Mouse (Mus musculus) Patski (cell line): ENCODE measurements at regions not wholly inside any gene's neighbourhood (a gene's known extent, or its start where the extent isn't known, plus 50 kb on each side); places are given as distances from the start of the nearest gene placed in this dataset.

ENCODE experiments used
- ATAC-seq: fragments of 100-300 bp; one replicate; pipeline ENCODE4 v1.8.0; 2021
- CTCF ChIA-PET: fragments of 350-600 bp; sonication (Branson Sonifier 250); formaldehyde crosslinking; loops from one replicate; lab custom pipeline; 2022; ENCODE audit warnings: inconsistent platforms; lab: Charles Lee
- POLR2A ChIA-PET: fragments of 350-600 bp; sonication (Branson Sonifier 250); formaldehyde crosslinking; loops from one replicate; lab custom pipeline; 2022; ENCODE audit warnings: antibody characterized with exemption, inconsistent platforms; lab: Charles Lee
- DNase-seq: peaks from one replicate; pipeline ENCODE4 v3.0.0-alpha.2; 2011; ENCODE audit warnings: low read depth, low spot score
- H3K27me3 ChIP-seq: fragments of 371-371 bp; one replicate; pipeline ENCODE4 v1.5.1; 2021
- CTCF ChIP-seq: fragments of 100-300 bp; IDR thresholded peaks from one replicate; pipeline ENCODE4 v1.5.1; 2021
- in situ Hi-C: fragments of 300-500 bp; cut with MboI; formaldehyde crosslinking; loops from 3 replicates; pipeline ENCODE4 v1.11.1; 2018; ENCODE audit warnings: low pct_unique_long_range_greater_than_20kb, mixed read lengths

DNA sequence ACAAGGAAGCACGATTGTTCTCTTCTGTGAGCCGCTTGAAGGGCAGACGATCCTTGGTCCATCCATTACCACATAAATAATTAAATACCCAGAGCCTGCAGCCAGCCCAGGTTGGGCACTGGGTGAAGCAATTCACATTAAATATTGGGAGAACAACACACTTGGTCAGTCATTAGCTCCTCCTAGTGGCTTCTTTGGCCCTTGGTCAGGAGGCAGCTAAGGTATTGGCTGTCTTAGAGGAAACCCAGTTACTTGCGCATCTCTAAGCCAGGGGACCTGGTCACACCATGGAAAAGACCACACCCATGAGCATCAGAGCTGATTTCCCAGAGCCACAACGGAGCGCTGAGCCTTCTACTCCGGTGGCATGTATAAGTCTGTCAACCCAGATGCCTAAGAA is 433.2 kb downstream of the Epha4 start:
- in situ Hi-C loops: loop anchor here (10.0 to 25.0 kb wide), 2 partner anchors 433 to 1419 kb away; partner anchors contain the start of gene Epha4

DNA sequence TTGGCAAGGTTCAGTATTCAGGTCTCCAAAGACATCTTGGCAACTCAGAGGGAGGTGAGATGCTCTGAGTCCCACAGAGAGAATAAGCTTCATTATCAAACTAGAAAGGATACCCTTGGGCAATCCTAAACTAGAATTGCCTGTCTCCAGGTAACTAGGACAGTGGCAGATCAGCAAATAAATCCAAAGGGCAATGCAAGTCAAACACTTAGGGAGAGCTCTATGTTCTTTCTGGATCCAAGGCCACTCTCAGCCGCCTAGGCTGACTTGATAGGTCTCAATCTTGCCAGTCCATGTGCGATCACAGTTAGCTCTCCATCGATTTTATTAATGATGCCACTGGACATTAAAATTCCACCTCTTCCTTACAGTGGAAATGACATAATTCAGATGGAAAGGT is 432.5 kb downstream of the Epha4 start:
- POLR2A ChIA-PET: no interaction called here
- ATAC-seq: no peak
- in situ Hi-C loops: loop anchor here (10.0 to 25.0 kb wide), 2 partner anchors 432 to 1420 kb away; partner anchors contain the start of gene Epha4

More for the DNA sequence above, 433.2 kb downstream of the Epha4 start:
- DNase-seq (no peak), ATAC-seq (no peak)
- ChIA-PET POLR2A (no interaction called here), CTCF (interaction anchor here (0.9 kb wide), 1 partner anchor 434 kb away, joined by 3 read pairs; no protein-coding TSS in a partner anchor)
- TF ChIP-seq CTCF: peak; percentile 64
- H3K27me3 ChIP-seq: no peaks in the 10 kb centered on the region

DNA sequence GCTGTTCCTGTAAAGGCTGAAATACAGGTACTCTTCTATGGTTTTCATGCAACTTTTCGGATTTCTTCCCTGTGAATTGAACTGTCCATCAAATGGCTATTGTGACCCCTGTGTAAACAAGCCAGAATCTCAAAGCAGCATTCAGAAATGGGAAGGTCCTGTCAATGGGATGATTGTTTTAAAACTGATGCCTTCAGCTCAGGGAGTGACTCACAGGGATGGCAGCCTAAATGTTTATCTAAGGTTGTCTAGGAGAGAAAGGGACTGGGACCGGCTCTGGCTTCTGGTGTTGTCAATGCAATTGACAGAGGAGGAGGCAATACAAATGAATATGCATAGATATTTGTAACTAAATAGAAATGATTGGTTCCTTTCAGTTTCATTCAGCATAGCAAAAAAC is 421.3 kb downstream of the Epha4 start:
- ATAC-seq (no peak), DNase-seq (no peak)
- POLR2A ChIA-PET: no interaction called here
- in situ Hi-C loops: loop anchor here (25.0 kb wide), 1 partner anchor 1431 kb away; no protein-coding TSS in a partner anchor
- CTCF ChIA-PET: no interaction called here
- H3K27me3 ChIP-seq: no peaks in the 10 kb centered on the region
- TF ChIP-seq CTCF: no peak

More for the DNA sequence above, 432.5 kb downstream of the Epha4 start:
- CTCF ChIA-PET: interaction anchor here (0.9 kb wide), 1 partner anchor 434 kb away, joined by 3 read pairs; no protein-coding TSS in a partner anchor
- no peak for DNase-seq
- no peaks in the 10 kb centered on the region for H3K27me3 ChIP-seq
- no peak for TF ChIP-seq CTCF

DNA sequence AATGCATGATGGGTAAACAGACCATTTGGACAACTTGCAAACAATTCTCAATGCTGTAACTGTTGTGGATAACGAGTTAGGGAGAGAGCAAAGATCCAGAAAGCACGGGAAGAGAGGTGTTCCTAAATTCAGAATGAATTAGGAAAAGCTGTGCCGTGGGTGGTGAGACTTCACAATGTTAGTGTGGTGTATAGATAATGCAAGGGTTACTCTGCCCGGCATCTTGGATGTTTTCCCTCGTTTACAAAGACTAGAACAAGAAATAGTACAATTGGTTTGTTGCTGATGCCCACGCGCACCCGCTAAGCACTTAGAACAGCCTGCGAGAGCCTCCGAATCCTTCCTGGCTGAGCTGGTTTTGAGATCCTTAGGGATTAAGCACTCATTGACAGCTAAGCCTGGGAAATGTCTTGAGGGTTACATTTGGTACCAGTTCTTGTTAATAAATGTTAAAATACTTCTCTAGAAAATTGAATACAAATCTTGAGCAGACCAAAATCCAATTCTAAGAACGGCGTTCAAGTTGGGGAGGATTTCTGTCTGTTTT is 413.1 kb downstream of the Epha4 start:
- H3K27me3 ChIP-seq: peaks cover 16% of the 10 kb centered on the region
- DNase-seq (no peak), ATAC-seq (no peak)
- ChIA-PET CTCF (no interaction called here), POLR2A (no interaction called here)
- in situ Hi-C loops: no loop called here
- no peak for TF ChIP-seq CTCF

DNA sequence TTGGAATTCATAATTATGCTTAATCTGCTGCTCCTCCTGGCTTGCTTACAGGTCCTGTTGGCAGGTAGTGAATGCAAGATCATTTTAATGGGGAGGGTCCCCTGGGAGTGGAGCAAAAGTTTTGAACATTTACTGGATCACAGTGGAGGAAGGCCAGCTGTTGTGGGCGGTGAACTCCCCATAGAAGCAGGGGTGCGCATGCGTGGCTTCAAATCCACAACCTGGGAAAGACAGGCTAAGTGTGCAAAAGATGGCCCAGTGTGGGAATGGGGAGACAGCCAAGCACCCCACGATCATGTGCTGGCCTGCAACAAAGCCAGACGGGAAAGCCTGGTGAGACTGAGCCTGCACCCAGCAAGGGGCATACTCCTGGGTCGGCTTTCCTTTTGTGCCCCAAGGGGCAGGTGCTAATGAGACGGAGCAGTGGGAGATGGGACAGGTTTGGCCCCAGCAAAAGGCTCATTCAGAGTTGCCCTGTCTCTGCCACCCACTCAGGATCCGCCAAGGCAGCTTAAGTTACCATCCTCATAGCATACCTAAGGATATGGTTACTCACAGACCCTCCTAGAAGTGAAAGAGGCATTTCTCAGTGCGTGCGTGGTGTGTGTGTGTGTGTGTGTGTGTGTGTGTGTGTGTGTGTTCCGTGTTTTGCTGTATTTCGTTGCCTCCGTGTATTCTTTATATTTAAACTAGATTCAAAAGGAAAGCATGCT is 412.3 kb downstream of the Epha4 start:
- ATAC-seq (no peak), DNase-seq (no peak)
- in situ Hi-C loops: no loop called here
- peaks cover 16% of the 10 kb centered on the region for H3K27me3 ChIP-seq
- CTCF ChIA-PET: interaction anchor here (1.2 kb wide), 1 partner anchor 14 kb away, joined by 3 read pairs; no protein-coding TSS in a partner anchor
- TF ChIP-seq CTCF: no peak
- POLR2A ChIA-PET: no interaction called here

DNA sequence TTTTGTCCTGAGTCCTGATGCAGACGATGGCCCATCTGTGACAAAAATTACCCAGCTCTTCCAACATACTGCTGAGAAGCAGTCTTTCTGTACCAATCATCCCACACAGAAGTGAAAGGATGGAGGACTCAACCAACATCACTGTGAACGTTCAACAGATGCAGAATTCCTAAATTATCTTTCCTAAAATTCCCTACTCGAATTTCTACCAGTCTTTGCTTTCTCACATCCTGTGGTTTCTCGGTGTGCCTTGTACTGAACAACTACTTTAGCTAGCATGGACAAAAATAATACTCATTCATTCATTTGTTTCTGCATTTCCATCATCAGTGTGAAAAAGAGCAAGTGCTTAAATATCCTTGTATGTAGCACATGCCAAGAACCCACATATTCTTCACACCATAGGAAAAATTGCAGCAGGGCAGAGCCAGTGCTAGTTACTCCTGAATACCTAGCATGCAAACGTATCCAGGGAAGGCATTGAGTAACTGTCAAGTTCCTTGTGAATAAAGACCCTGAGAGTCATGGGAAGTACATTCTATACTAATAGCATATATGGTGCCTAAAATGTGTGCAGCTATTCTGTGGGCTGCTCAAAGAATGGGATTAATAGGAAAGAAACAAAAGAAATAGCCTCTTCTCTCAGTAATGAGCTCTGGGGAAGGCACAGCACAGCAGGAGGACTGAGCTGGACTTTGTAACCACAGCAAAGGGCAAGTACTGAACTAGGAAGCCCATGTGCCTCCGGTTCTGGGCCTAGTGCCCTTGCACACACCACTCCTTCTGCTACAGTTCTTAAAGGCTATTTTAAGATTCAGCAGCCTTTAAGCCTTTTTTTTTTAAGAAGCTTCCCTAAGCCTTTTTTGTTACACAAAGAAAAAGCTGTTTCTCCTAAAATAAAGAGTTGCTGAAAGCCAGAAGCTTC is 404.8 kb downstream of the Epha4 start:
- POLR2A ChIA-PET: no interaction called here
- ATAC-seq (no peak), DNase-seq (no peak)
- peaks cover 18% of the 10 kb centered on the region for H3K27me3 ChIP-seq
- in situ Hi-C loops: no loop called here
- no peak for TF ChIP-seq CTCF
- CTCF ChIA-PET: interaction anchor here (1.1 kb wide), 1 partner anchor 19 kb away, joined by 3 read pairs; no protein-coding TSS in a partner anchor

DNA sequence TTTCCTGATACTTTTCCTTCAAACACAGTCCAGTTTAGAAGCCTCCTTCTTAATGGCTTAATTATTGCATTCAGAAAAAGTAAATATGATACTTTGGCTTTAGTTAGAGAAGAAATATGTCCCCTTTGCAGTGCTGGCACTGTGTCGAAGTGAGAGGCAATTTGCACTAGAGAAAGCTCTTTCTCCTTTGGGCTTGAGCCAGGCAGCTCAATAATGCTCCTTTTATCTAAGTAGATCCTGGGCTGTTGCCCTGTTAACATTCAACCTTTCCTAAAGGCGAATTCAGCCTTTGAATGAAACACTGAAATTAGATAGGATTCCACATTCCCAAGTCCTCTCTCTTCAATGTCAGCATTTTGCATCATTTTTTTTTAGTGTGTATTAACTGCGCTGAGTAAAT is 386.5 kb downstream of the Epha4 start:
- ChIA-PET POLR2A (no interaction called here), CTCF (interaction anchor here (0.9 kb wide), 1 partner anchor 18 kb away, joined by 3 read pairs; no protein-coding TSS in a partner anchor)
- DNase-seq (no peak), ATAC-seq (no peak)
- TF ChIP-seq CTCF: no peak
- in situ Hi-C loops: no loop called here
- H3K27me3 ChIP-seq: no peaks in the 10 kb centered on the region

DNA sequence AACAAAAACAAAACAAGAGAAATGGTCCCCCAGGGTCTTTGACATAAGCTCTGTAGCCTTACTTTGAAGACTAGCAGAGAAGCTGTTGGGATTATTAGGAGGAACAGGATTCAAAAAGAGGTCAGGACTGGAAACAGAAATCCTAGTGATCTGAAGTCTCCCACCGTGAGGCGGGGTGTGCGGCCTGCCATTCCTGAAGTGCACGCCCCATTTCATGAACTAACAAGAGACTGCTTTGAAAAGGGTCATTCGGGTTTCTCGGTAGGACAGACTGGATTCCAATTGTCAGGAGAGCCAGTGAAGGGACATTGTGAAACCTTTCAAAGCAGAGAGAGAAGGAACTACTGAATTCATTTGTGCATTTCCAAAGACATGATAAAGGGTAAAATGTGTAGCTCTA is 377.2 kb downstream of the Epha4 start:
- H3K27me3 ChIP-seq: no peaks in the 10 kb centered on the region
- no peak for TF ChIP-seq CTCF
- ATAC-seq (no peak), DNase-seq (no peak)
- in situ Hi-C loops: no loop called here
- CTCF ChIA-PET: no interaction called here
- POLR2A ChIA-PET: interaction anchor here (0.6 kb wide), 1 partner anchor 108 kb away, joined by 3 read pairs; no protein-coding TSS in a partner anchor

DNA sequence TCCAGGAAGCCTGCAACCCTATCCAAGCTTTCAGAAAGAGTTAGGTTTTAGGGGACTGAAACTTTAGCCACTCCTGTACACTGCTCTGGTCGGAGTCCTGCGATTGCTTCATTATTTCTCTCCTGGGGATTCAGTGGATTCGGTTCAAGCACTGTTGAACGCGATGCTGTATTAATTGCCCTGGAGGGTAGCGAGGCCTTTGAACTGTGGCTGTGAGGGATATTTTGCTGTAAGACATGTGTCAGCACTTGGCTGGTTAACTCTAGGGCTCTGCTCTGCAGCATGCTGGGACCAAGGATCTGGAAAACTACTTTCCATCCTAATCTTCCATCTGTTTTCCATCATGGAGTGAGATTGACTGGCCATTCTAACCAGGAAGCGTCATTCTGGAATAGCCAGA is 374.0 kb downstream of the Epha4 start:
- DNase-seq (peak; percentile 28), ATAC-seq (peak; percentile 78)
- ChIA-PET CTCF (interaction anchor here (2.4 kb wide), 1 partner anchor 247 kb away, joined by 5 read pairs; no protein-coding TSS in a partner anchor), POLR2A (no interaction called here)
- no peak for TF ChIP-seq CTCF
- H3K27me3 ChIP-seq: no peaks in the 10 kb centered on the region
- in situ Hi-C loops: no loop called here

DNA sequence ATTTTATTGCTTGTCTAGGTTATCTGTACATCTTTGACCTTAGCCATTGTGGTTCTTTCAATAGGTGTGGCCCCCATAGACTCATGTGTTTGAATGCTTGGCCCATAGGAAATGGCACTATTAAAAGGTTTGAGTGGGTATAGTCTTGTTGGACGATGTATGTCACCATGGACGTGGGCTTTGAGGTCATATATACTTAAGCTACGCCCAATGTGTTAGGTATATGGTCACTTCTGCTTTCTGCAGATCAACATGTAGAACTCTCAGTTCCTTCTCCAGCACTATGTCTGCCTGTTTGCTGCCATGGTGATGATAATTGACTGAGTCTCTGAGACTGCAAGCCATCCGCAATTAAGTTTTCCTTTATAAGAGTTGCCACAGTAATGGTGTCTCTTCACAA is 366.8 kb downstream of the Epha4 start:
- POLR2A ChIA-PET: no interaction called here

More for the DNA sequence above, 366.8 kb downstream of the Epha4 start:
- DNase-seq: no peak
- in situ Hi-C loops: no loop called here
- CTCF ChIA-PET: no interaction called here
- no peak for ATAC-seq
- H3K27me3 ChIP-seq: no peaks in the 10 kb centered on the region
- no peak for TF ChIP-seq CTCF
